Mouse (Mus musculus) kidney, postnatal 14 days (tissue): ENCODE measurements at regions not wholly inside any gene's neighbourhood (a gene's known extent, or its start where the extent isn't known, plus 50 kb on each side); places are given as distances from the start of the nearest gene placed in this dataset.

Source experiments
- DNase-seq: peaks from one replicate; pipeline ENCODE4 v3.0.0; 2022; ENCODE audit warnings: mixed read lengths

DNA sequence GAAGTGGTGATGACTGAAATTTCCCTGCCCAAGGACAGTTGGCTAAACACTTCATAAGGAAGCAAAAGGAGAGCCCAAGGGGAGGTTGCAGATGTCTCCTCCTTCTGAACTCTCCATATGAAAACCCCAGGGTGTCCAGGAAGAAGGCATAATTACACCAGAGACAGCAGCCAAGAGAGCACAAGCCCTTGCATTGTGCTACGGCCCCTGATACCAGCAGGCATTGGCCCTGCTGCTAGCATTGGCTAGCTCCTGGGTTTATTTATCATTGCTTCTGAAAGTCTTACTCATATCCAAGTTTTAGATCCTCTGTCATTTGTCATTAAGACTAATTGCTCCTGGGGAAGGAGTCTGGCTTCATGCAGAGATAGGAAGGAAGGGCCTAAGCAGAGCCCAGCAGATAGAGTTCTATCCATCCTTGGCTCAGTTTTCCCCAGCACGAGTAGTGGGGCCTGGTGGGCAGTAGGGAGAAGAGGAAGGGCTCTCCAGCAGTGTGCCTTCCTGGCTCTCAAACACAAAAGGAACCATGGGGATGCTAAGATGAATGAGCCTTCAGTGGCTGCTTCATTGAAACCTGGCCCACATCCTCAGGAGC is 98.5 kb upstream of the Tmc3 start:
- DNase-seq = no peak

GRCm38 (mm10) chr7:83489790-83490189 is 94.9 kb upstream of the Tmc3 start:
- DNase-seq = peak; percentile 30

DNA sequence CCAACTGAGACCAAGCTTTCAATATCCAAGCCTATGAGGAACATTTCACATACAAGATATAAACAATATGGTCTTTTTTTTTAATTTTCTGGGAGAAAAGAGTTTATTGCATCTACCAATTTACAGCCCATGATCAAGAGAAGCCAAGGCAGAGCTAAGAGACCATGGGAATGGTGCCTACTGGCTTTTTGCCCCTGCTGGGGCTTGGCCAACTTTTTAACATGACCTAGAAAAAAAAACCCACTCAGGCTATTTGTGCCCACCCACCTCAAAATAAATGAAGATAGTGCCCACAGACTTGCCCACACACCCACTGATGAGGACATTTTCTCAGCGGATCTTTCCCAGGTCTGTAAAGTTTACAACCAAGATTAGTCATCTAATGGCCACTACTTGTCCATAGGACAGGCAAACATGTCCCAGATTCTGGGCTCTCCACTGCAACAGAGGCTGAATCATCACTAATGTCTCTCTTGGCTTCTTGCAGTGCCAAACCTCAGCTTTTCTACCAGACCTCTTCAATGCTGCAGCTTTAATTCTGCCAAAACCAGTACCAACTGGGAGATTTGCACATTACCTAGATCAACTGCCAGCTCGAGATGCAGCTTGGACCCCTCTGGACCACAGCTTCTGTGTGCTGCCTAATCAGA is 79.6 kb upstream of the Tmc3 start:
- no peak for DNase-seq

- no peak for DNase-seq
These were observed 68.4 kb upstream of the Tmc3 start for GRCm38 (mm10) chr7:83516295-83516694.

- DNase-seq = no peak
These were observed 63.2 kb upstream of the Tmc3 start for GRCm38 (mm10) chr7:83521511-83521910.
